Mouse (Mus musculus) intestine, postnatal 0 days (tissue): ENCODE data around the gene Dsp. TPM values are rescaled to one million over a fixed set of nuclear protein-coding genes. Genes with fewer than 3 reads are reported as not detected.
A peak's percentile ranks its signal among the peaks of the same experiment; 100 is the strongest.

Experiments
- ATAC-seq: fragments of 200-750 bp; cut with Nextera tagmentation; 2 replicates; pipeline ENCODE4 v1.8.0; 2017; ENCODE audit warnings: mild to moderate bottlenecking, moderate TSS enrichment, moderate library complexity
- H3K27ac ChIP-seq: fragments of 300-500 bp; sonication (generic); 2 replicates; pipeline ENCODE4 v1.5.1; 2014; ENCODE audit warnings: mild to moderate bottlenecking, low read depth, low read length, moderate library complexity
- H3K27me3 ChIP-seq: fragments of 300-500 bp; sonication (generic); replicated peaks from 2 replicates; pipeline ENCODE4 v1.6.1; 2014; ENCODE audit warnings: low read length, mixed read lengths; ENCODE audit not compliant: control insufficient read depth, insufficient read depth
- H3K36me3 ChIP-seq: fragments of 300-500 bp; sonication (generic); 2 replicates; pipeline ENCODE4 v1.6.1; 2014; ENCODE audit warnings: mild to moderate bottlenecking, moderate library complexity; ENCODE audit not compliant: control insufficient read depth, insufficient read depth
- H3K4me1 ChIP-seq: fragments of 300-500 bp; sonication (generic); replicated peaks from 2 replicates; pipeline ENCODE4 v1.6.1; 2014; ENCODE audit warnings: antibody characterized with exemption, low read length, mixed read lengths; ENCODE audit not compliant: control insufficient read depth, insufficient read depth
- H3K4me2 ChIP-seq: fragments of 300-500 bp; sonication (generic); replicated peaks from 2 replicates; pipeline ENCODE4 v1.6.1; 2014; ENCODE audit warnings: low read depth, mild to moderate bottlenecking, moderate library complexity
- H3K4me3 ChIP-seq: fragments of 300-500 bp; sonication (generic); 2 replicates; pipeline ENCODE4 v1.5.1; 2014; ENCODE audit warnings: low read depth, low read length
- H3K9ac ChIP-seq: fragments of 300-500 bp; sonication (generic); 2 replicates; pipeline ENCODE4 v1.6.1; 2014; ENCODE audit warnings: mild to moderate bottlenecking, low read depth, low read length
- H3K9me3 ChIP-seq: fragments of 300-500 bp; sonication (generic); 2 replicates; pipeline ENCODE4 v1.6.1; 2016; ENCODE audit warnings: mixed run types; ENCODE audit not compliant: control insufficient read depth
- CTCF ChIP-seq: sonication (generic); IDR thresholded peaks from 2 replicates; pipeline ENCODE4 v1.5.1; 2016; ENCODE audit warnings: low read depth, mild to moderate bottlenecking, control low read depth, antibody characterized with exemption, moderate library complexity
- WGBS: fragments of 180-500 bp; shearing (Covaris S2); extraction: QIAGEN DNeasy Blood & Tissue Kit; methylation state at CpG from one replicate; pipeline ENCODE4 v1.1.7; 2014; 5-methylcytosine and 5-hydroxymethylcytosine counted together
- polyA plus RNA-seq: library from polyadenylated mRNA; unstranded; fragments of >200 nt; fragmentation: Nextera tagmentation; extraction: Ambion mirVana; gene quantifications from 2 replicates; pipeline ENCODE4 v1.2.1, GENCODE M21; 2015

The Dsp gene
- polyA plus RNA-seq, 1 experiment from 2014 or later, result 14.8 TPM

DNA sequence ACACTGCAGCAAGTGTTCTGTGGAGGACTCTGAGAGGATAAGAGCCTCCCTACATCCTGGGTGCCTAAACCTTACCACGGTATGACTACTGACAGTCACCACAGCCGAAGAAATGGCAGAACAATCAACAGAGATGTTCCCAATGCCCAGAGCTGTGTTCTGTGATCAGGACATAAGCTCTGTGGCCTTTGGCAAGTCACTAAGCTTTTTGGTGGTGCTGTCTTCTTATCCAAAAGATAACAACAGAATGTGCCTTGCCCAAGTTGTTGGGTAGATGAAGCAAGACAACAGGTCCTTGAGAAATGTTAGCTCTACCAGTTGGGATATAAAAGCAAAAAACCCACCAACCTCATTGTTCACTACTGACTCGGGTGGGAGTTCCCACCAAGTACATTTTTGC, 23.4 kb upstream of the Dsp start:
- Histone ChIP-seq H3K4me2 (no peak overlapping the region), H3K9ac (no peak overlapping the region), H3K36me3 (no peaks in the 10 kb centered on the region), H3K4me3 (no peak overlapping the region), H3K4me1 (peaks cover 4% of the 10 kb centered on the region; the same call in 1 of the 2 replicates), H3K27ac (no peak overlapping the region), H3K9me3 (no peaks in the 10 kb centered on the region), H3K27me3 (no peaks in the 10 kb centered on the region)
- no peak for TF ChIP-seq CTCF
- no peak for ATAC-seq
- 85% methylated on average over 3 of the region's 3 CpGs for WGBS

DNA sequence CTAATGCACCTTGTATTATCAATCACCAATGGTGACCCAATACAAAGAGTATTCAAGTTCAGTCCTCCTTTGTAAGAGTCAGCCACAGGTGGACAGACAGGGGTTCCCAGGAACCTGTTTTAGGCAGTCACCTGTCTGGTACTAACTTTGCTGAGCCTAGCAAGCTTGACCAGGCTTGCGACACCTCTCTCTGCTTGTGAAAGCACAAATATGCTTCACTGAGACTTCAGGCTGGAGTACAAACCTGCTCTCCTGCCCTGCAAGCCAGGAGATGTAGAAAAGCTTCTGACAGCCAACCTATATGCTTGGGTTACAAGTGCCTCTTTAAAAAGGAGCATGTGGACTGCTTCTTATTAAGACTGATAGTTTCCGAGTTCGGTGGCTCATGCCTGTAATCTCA, 22.8 kb upstream of the Dsp start:
- H3K4me3 ChIP-seq, result no peak overlapping the region
- peaks cover 4% of the 10 kb centered on the region; the same call in 1 of the 2 replicates for H3K4me1 ChIP-seq
- no peaks in the 10 kb centered on the region for H3K36me3 ChIP-seq
- H3K4me2 ChIP-seq, result no peak overlapping the region
- no peak overlapping the region for H3K27ac ChIP-seq
- no peak for ATAC-seq
- no peak for TF ChIP-seq CTCF
- no peaks in the 10 kb centered on the region for H3K27me3 ChIP-seq
- no peaks in the 10 kb centered on the region for H3K9me3 ChIP-seq
- H3K9ac ChIP-seq, result no peak overlapping the region
- 72% methylated on average over 3 of the region's 3 CpGs for WGBS

DNA sequence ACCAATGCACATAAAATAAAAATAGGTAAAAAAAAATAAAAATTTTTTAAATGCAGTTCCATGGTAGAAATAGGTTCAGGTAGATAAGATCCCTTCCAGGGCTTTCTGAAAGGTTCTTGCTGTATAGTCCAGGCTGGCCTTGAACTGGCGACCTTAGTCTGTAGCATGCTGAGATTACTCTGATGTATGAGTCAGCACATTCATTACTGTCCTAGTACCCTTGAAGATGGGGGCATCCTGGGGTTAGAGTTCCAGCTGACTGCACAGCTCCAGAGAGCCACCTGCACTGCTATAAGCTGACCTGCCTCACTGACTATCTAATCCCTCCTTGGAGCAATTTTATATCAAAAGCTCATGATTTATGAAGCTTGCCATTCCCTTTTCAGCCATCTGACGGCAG, 21.6 kb upstream of the Dsp start:
- Histone ChIP-seq H3K36me3 (no peaks in the 10 kb centered on the region), H3K9ac (no peak overlapping the region), H3K9me3 (no peaks in the 10 kb centered on the region), H3K4me3 (no peak overlapping the region), H3K27me3 (no peaks in the 10 kb centered on the region), H3K4me1 (no peaks in the 10 kb centered on the region), H3K4me2 (no peak overlapping the region), H3K27ac (no peak overlapping the region)
- 89% methylated on average over 2 of the region's 2 CpGs for WGBS
- TF ChIP-seq CTCF, result no peak
- ATAC-seq, result no peak

DNA sequence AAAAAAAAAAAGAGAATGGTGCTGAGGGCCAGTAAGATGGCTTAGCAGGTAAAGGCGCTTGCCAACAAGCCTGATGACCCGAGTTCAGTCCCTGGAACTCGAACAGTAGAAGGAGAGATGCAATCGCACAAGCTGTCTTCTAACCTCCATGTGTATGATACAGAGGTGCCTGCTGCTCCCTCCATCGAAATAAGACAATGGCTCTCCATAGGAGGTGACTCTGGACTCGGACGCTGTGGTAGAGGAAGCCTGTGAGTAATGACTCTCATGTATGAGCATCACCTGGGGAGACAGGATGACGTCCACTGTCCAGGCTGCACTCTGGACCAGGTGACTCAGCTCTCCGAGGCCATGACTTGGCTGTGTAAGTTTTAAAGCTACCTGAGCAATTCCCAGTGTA, 21.0 kb upstream of the Dsp start:
- no peaks in the 10 kb centered on the region for H3K4me1 ChIP-seq
- no peak overlapping the region for H3K27ac ChIP-seq
- H3K36me3 ChIP-seq, result no peaks in the 10 kb centered on the region
- ATAC-seq, result peak; percentile 54
- WGBS, result 89% methylated on average over 9 of the region's 9 CpGs
- H3K9ac ChIP-seq, result no peak overlapping the region
- no peaks in the 10 kb centered on the region for H3K9me3 ChIP-seq
- H3K4me2 ChIP-seq, result no peak overlapping the region
- no peaks in the 10 kb centered on the region for H3K27me3 ChIP-seq
- no peak for TF ChIP-seq CTCF
- no peak overlapping the region for H3K4me3 ChIP-seq

DNA sequence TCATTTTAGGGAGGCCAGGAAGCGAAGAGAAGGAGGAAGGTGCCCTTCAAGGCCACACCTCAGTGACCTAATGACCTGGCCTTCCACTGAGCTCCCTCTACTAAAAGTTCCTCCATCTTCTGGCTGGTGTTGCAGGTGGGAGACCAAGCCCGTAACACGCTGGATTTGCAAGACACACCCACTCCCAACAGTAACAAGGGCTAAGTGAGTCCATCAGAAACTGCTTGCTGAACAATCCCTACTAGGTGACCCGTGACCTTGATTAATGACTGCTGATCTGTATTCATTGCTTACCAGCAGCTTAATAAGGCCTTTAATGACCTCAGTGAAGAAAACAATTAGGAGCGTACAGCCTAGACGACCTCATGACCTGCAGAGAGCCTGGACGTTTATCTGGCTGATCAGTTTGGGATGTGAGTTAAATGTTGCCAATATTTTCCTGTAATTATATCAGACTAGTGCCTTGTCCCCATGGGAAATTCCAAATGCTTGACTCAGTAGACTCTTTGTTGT, 18.0 kb upstream of the Dsp start:
- no peak for ATAC-seq
- H3K4me3 ChIP-seq, result no peak overlapping the region
- no peak overlapping the region for H3K27ac ChIP-seq
- H3K4me1 ChIP-seq, result no peaks in the 10 kb centered on the region
- no peaks in the 10 kb centered on the region for H3K36me3 ChIP-seq
- no peaks in the 10 kb centered on the region for H3K9me3 ChIP-seq
- no peak overlapping the region for H3K4me2 ChIP-seq
- WGBS, result 59% methylated on average over 7 of the region's 7 CpGs
- no peaks in the 10 kb centered on the region for H3K27me3 ChIP-seq
- TF ChIP-seq CTCF, result no peak
- H3K9ac ChIP-seq, result no peak overlapping the region

DNA sequence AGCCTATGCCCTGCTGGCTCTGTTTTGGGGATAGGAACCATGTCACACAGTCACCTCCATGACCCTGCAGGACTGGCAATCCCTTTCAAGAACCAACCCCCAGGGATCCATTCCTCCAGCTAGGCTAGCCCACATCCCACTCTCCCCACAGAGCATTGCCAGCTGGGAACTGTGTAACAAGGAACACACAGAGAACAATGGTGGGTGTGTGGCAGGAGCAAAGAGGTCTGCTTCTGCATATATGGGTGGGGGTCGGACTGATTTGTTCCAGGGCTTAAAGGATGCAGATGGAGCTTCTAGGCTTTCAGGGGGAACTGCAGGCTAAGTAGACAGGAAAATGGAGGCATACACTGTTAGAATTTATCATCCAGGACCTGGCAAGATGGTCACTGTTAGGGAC, 10.6 kb upstream of the Dsp start:
- ATAC-seq, result no peak
- 68% methylated on average over 1 of the region's 1 CpGs for WGBS
- TF ChIP-seq CTCF, result no peak

More for the DNA sequence above, 10.6 kb upstream of the Dsp start:
- H3K4me3 ChIP-seq, result no peak overlapping the region
- no peak overlapping the region for H3K4me2 ChIP-seq
- no peaks in the 10 kb centered on the region for H3K36me3 ChIP-seq
- no peaks in the 10 kb centered on the region for H3K9me3 ChIP-seq
- no peak overlapping the region for H3K9ac ChIP-seq
- H3K4me1 ChIP-seq, result no peaks in the 10 kb centered on the region
- H3K27ac ChIP-seq, result no peak overlapping the region
- H3K27me3 ChIP-seq, result no peaks in the 10 kb centered on the region
